Mouse (Mus musculus) WW6 (cell line): ENCODE results near the gene Gm17079.
"Not testable (repeated sequence)": the region's sequence is repeated elsewhere in the genome, so short reads cannot be mapped to it uniquely, and the experiment has no call there.

Experiments
- DNase-seq: peaks from one replicate; pipeline ENCODE4 v3.0.0-alpha.2; 2013; ENCODE audit warnings: low read depth, low spot score

Gm17079 gene

DNA sequence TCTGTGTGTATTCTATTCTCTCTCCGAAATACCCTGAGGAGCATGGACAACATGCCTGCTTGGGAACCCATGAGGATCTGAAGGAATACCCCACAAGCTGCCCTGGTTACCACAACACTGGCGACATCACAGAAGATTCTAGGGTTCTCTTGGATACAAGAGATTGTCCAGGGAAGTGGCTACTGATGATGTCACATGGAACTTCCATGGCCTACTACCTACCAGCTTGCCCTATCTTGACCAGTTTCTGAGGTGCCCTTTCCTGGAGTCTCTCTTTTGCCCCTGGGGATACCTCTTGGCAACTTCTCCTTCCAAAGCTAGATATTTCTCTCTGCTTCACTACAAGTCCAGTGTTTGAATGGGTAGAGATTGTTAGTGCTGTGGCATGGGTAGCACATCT lies at the start of gene Gm17079:
Gene Gm17079, minus strand, starts transcription at position 101 of the 400 bp plus-strand sequence.
- not testable (repeated sequence) for DNase-seq

- no peak for DNase-seq
Measured at GRCm38 (mm10) chr14:51740347-51741170, 45.3 kb upstream of the Gm17079 start.

DNA sequence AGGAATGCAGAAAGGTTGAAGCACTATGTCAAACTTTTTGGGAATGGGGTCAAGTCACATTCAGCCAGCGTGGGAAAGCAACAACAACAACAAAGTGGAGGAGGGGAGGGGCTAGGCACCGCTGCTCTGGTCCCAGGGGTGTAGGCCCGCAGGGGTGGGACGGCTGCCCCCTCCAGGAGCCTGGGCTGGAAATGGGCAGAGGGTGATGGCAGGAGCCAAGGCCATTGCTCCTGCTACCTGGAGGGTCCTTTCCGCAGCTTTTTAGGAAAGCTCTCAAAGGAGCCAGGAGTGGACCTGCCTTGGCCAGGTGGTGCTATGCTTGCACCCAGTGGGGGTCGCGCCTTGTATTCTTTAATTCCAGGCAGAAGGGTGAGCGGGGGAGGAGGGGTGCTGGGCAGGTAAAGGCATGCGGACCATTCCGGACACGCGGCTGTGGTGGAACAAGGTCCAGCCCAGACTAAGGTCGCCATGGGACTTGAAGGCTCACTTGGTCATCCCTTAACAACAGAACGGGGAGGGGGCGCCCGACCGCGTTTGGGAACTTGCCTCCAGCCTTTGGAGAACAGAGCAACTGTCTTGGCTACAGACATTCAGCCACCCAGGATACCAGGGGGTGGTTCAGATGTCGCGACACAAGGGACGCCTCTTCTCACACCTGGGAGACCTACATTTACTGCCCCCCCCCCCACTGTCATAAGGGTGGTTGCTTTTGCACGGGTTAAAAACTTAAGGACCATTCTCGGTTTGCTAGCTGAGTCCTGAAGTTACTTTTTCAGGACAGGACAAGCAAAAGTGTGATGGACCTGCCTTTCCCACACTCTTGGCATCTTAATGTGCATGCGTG lies 44.1 kb upstream of the Gm17079 start:
- no peak for DNase-seq

- DNase-seq: no peak
Measured at GRCm38 (mm10) chr14:51738411-51739149, 43.3 kb upstream of the Gm17079 start.

DNA sequence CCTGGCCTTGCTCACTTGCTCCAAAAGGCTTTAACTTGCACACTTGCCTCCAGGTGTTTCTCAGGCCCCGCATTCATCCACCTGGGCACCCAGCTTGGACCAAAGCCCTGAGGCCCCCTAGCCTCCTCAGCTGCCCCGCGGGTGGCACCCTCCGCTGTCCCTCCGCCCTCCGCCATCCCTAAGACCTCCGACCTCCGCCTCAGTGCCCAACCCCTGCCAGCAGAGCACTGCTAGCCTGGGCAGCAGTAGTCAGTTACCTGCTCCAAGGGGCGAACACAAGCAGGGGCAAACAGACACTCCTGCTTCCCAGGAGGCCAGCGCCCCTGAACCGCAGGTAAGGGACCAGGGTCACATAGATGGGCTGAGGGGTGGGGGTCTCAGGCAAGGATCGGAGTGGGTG lies 42.7 kb upstream of the Gm17079 start:
- no peak for DNase-seq

DNA sequence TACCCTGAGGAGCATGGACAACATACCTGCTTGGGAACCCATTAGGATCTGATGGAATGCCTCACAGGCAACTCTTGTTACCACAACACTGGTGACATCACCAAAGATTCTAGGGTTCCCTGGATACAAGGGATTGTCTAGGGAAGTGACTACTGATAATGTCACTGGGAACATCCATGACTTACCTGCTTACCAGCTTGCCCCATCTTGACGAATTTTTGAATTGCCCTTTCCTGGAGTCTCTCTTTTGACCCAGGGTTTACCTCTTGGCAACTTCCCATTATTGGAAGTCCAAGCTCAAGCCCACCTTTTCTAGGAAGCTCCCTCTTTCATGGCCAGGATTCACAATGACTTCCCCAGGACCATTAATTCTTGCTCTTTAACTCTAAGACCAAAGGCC lies 21.8 kb upstream of the Gm17079 start, which contains the start of gene Gm5800:
Gene Gm5800, minus strand, starts transcription at position 101 of the 400 bp plus-strand sequence.
- DNase-seq: no peak

DNA sequence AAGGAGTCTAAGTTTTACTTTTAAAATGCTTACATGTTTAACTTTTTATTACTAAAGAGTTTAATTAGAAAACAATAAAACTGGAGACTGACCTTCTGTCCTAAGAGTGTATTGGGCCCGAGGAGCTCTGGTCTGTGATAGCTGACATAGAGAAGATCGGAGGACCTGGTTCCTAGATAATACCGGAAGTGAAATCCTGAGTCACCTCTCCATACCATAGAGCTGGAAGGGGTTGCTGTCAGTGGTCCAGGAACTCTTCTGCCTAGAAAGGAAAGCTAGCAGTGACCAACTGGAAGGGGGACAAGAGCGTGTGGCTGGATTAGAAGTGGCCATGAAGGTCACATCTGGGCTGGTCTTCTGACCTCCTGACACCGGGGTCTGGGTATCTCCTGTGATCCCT lies 18.0 kb downstream of the Gm17079 start:
- no peak for DNase-seq
